Mouse (Mus musculus) bone marrow, adult 2 months (tissue): Measurements from ENCODE around the gene Dock8.

Experiments used
- CTCF ChIP-seq: fragments of 200-500 bp; IDR thresholded peaks from 2 replicates; pipeline ENCODE4 v1.5.1; 2011; ENCODE audit warnings: low read length, control low read depth; ENCODE audit not compliant: control insufficient read depth, insufficient read depth
- POLR2A ChIP-seq: fragments of 200-500 bp; IDR thresholded peaks from 2 replicates; pipeline ENCODE4 v1.6.1; 2011; ENCODE audit warnings: low read depth, mild to moderate bottlenecking, control low read depth, low read length, borderline replicate concordance; ENCODE audit not compliant: control insufficient read depth

GRCm38 (mm10) chr19:24999201-24999886, at the start of gene Dock8:
- TF ChIP-seq POLR2A (peak; percentile 53; the same call in 1 of the 2 replicates), CTCF (0 out of 2 replicates have a peak, but pooled peaks have one; percentile 5)
